Mouse (Mus musculus): ENCODE measurements around the gene Grm4. TPM values are rescaled to one million over a fixed set of nuclear protein-coding genes. Genes with fewer than 3 reads are reported as not detected.

Gene Grm4
- not detected in 2 replicates for polyA plus RNA-seq (2012; ENCODE audit: insufficient read depth, insufficient read length, low replicate concordance, missing spikeins)

GRCm38 (mm10) chr17:27521303-27521702, at the start of gene Grm4:
Gene Grm4 (minus strand): TSS chr17:27521403.
- WGBS = 79% methylated on average over 5 of the region's 5 CpGs
- Histone ChIP-seq H3K4me1 (ENCODE audit: control insufficient read depth, insufficient read depth, low read length) (peaks cover 21% of the 10 kb centered on the region), H3K27ac (ENCODE audit: insufficient read depth, low read depth, low read length) (no peak within 1 kb of the TSS), H3K4me3 (ENCODE audit: insufficient read depth, low read depth, low read length) (no peak within 1 kb of the TSS)
- TF ChIP-seq CTCF (IDR thresholded peaks at IDR 0.05; ENCODE audit: insufficient read depth, low read depth, low read length) = no peak
- no peak for TF ChIP-seq POLR2A (IDR thresholded peaks at IDR 0.05; ENCODE audit: insufficient read depth, low read depth, low read length)

- WGBS = 69% methylated on average over 5 of the region's 5 CpGs
- no peak for TF ChIP-seq CTCF (IDR thresholded peaks at IDR 0.05; ENCODE audit: insufficient read depth, low read depth, low read length)
- no peak for TF ChIP-seq POLR2A (IDR thresholded peaks at IDR 0.05; ENCODE audit: insufficient read depth, low read depth, low read length)
- no peak overlapping the region for H3K27ac ChIP-seq (ENCODE audit: insufficient read depth, low read depth, low read length)
- no peak overlapping the region for H3K4me3 ChIP-seq (ENCODE audit: insufficient read depth, low read depth, low read length)
- H3K4me1 ChIP-seq (ENCODE audit: control insufficient read depth, insufficient read depth, low read length) = peaks cover 14% of the 10 kb centered on the region
These were observed 47.0 kb upstream of the Grm4 start for GRCm38 (mm10) chr17:27568228-27568627.

DNA sequence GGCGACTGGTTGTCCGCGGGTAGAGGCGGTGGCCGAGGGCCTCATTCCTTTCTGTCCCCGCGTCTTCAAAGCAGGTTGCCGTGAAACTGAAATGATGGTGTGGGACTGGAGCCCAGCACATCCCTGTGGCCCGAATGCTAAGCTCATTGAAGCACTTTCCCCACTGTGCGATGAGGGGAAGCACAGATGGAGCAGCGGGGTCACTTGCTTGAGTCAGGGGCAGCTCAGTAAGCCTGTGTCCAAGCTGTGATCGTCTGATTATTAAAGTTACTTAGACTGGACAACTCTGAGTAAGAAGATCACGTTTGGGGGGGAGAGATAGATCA, 44.7 kb upstream of the Grm4 start:
- 0 out of 2 replicates have a peak overlapping the region, but pooled peaks have one; percentile 15 for H3K27ac ChIP-seq (ENCODE audit: insufficient read depth, low read depth, low read length)
- H3K4me3 ChIP-seq (ENCODE audit: insufficient read depth, low read depth, low read length) = peak overlapping the region; percentile 71
- TF ChIP-seq POLR2A (IDR thresholded peaks at IDR 0.05; ENCODE audit: insufficient read depth, low read depth, low read length) = no peak
- no peak for TF ChIP-seq CTCF (IDR thresholded peaks at IDR 0.05; ENCODE audit: insufficient read depth, low read depth, low read length)
- peaks cover 30% of the 10 kb centered on the region for H3K4me1 ChIP-seq (ENCODE audit: control insufficient read depth, insufficient read depth, low read length)
- under 1% methylated on average over 13 of the region's 13 CpGs for WGBS

GRCm38 (mm10) chr17:27565163-27565941, 44.1 kb upstream of the Grm4 start, which contains the start of gene AI413582:
Gene AI413582 (minus strand): TSS chr17:27565756.
- 0 out of 2 replicates have a peak within 1 kb of the TSS, but pooled peaks have one; percentile 15 for H3K27ac ChIP-seq (ENCODE audit: insufficient read depth, low read depth, low read length)
- peak within 1 kb of the TSS; percentile 71 for H3K4me3 ChIP-seq (ENCODE audit: insufficient read depth, low read depth, low read length)
- peaks cover 33% of the 10 kb centered on the region for H3K4me1 ChIP-seq (ENCODE audit: control insufficient read depth, insufficient read depth, low read length)
- WGBS = under 1% methylated on average over 58 of the region's 58 CpGs
- TF ChIP-seq CTCF (IDR thresholded peaks at IDR 0.05; ENCODE audit: insufficient read depth, low read depth, low read length) (peak; percentile 87; the same call in 1 of the 2 replicates), POLR2A (IDR thresholded peaks at IDR 0.05; ENCODE audit: insufficient read depth, low read depth, low read length) (peak; percentile 45; the same call in 1 of the 2 replicates)

GRCm38 (mm10) chr17:27564391-27565162, 43.4 kb upstream of the Grm4 start:
- Histone ChIP-seq H3K27ac (ENCODE audit: insufficient read depth, low read depth, low read length) (no peak overlapping the region), H3K4me1 (ENCODE audit: control insufficient read depth, insufficient read depth, low read length) (peaks cover 37% of the 10 kb centered on the region), H3K4me3 (ENCODE audit: insufficient read depth, low read depth, low read length) (peak overlapping the region; percentile 71)
- WGBS = 30% methylated on average over 20 of the region's 20 CpGs
- TF ChIP-seq POLR2A (IDR thresholded peaks at IDR 0.05; ENCODE audit: insufficient read depth, low read depth, low read length) (0 out of 2 replicates have a peak, but pooled peaks have one; percentile 10), CTCF (IDR thresholded peaks at IDR 0.05; ENCODE audit: insufficient read depth, low read depth, low read length) (no peak)

DNA sequence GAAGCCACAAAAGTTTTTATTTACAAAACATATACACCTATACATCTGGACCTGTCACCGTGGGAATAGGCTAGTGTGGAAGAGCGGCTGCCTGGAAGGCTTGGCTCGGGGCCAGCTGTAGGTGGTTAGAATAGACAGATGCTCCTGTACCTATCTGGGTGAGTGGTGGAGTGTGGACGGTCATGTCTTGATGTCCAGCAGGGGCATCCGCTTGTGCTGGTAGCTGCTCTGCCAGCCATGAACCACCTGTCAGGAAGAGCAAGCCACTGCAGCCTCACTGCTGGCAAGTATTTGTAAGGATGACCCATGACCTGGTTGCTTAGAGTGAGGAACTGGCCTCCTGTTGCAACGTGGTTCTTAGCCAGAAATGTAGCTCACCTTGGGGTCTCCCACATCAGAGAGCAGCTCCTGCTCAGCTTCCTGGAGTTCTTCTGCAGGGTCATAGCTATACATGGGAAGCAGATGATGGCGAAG, 42.6 kb upstream of the Grm4 start:
- H3K4me1 ChIP-seq (ENCODE audit: control insufficient read depth, insufficient read depth, low read length) = peaks cover 39% of the 10 kb centered on the region
- 72% methylated on average over 7 of the region's 7 CpGs for WGBS
- H3K27ac ChIP-seq (ENCODE audit: insufficient read depth, low read depth, low read length) = no peak overlapping the region
- no peak overlapping the region for H3K4me3 ChIP-seq (ENCODE audit: insufficient read depth, low read depth, low read length)
- TF ChIP-seq POLR2A (IDR thresholded peaks at IDR 0.05; ENCODE audit: insufficient read depth, low read depth, low read length) (no peak), CTCF (IDR thresholded peaks at IDR 0.05; ENCODE audit: insufficient read depth, low read depth, low read length) (no peak)

- TF ChIP-seq CTCF (IDR thresholded peaks at IDR 0.05; ENCODE audit: insufficient read depth, low read depth, low read length) (no peak), POLR2A (IDR thresholded peaks at IDR 0.05; ENCODE audit: insufficient read depth, low read depth, low read length) (no peak)
- Histone ChIP-seq H3K4me1 (ENCODE audit: control insufficient read depth, insufficient read depth, low read length) (peaks cover 51% of the 10 kb centered on the region), H3K27ac (ENCODE audit: insufficient read depth, low read depth, low read length) (peak overlapping the region; percentile 2; the same call in 1 of the 2 replicates), H3K4me3 (ENCODE audit: insufficient read depth, low read depth, low read length) (no peak overlapping the region)
- 46% methylated on average over 9 of the region's 11 CpGs for WGBS
These were observed 40.8 kb upstream of the Grm4 start for GRCm38 (mm10) chr17:27561809-27562526.

DNA sequence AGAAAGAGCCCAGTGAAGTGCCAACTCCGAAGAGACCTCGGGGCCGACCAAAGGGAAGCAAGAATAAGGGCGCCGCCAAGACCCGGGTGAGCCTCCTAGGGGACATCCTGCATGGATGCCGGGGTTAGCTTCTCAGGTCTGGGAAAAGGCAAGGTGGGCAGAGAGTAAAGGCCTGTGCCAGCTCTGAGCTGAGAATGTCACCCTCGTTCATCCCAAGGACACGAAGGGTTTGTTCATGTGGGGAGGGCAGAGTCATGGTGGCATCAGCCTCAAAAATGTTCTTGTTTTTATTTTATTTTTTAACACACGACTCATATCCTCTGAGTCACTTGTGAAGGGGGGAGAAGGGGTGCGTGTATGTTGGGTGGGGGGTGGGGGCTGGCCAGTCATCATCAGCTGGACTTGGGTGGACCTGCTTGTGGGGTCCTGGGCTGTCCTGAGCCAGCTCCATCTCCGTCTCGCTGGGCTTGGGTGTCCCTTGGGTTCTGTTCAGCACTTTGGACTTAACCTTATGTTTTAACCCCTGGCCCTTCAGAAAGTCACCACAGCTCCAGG, 39.8 kb upstream of the Grm4 start:
- WGBS = 79% methylated on average over 13 of the region's 13 CpGs
- Histone ChIP-seq H3K4me1 (ENCODE audit: control insufficient read depth, insufficient read depth, low read length) (peaks cover 50% of the 10 kb centered on the region), H3K27ac (ENCODE audit: insufficient read depth, low read depth, low read length) (no peak overlapping the region), H3K4me3 (ENCODE audit: insufficient read depth, low read depth, low read length) (no peak overlapping the region)
- TF ChIP-seq CTCF (IDR thresholded peaks at IDR 0.05; ENCODE audit: insufficient read depth, low read depth, low read length) = no peak

Data from olfactory bulb, adult 2 months (tissue).